Mouse (Mus musculus): ENCODE results near the gene Gm10318. TPM values are rescaled to one million over a fixed set of nuclear protein-coding genes. Genes with fewer than 3 reads are reported as not detected.

The Gm10318 gene
- polyA plus RNA-seq, 1 experiment from 2014 or later, result not detected

GRCm38 (mm10) chr10:77900126-77900525 lies 47.5 kb downstream of the Gm10318 start:
- Histone ChIP-seq H3K4me1 (ENCODE audit: control insufficient read depth, insufficient read depth, low read length) (no peaks in the 10 kb centered on the region; the same call in 1 of the 2 replicates), H3K9ac (replicated peaks; ENCODE audit: low read length) (no peak overlapping the region), H3K4me3 (ENCODE audit: low read depth, low read length) (no peak overlapping the region), H3K9me3 (replicated peaks; ENCODE audit: control insufficient read depth, low read length) (no peaks in the 10 kb centered on the region), H3K4me2 (ENCODE audit: low read depth, low read length) (no peak overlapping the region), H3K27me3 (ENCODE audit: control insufficient read depth, insufficient read depth, low read length) (peaks cover 2% of the 10 kb centered on the region; the same call in 1 of the 2 replicates), H3K27ac (replicated peaks; ENCODE audit: low read depth, low read length) (no peak overlapping the region), H3K36me3 (replicated peaks; ENCODE audit: control insufficient read depth, insufficient read depth, low read depth, low read length) (no peaks in the 10 kb centered on the region)
- no peak for DNase-seq (ENCODE audit: low spot score)
- ATAC-seq (replicated peaks; ENCODE audit: insufficient number of reproducible peaks, low FRiP score, low TSS enrichment, low read depth), result no peak
- 85% methylated on average over 7 of the region's 7 CpGs for WGBS

- Histone ChIP-seq H3K27me3 (ENCODE audit: control insufficient read depth, insufficient read depth, low read length) (peaks cover 2% of the 10 kb centered on the region; the same call in 1 of the 2 replicates), H3K27ac (replicated peaks; ENCODE audit: low read depth, low read length) (no peak overlapping the region), H3K4me2 (ENCODE audit: low read depth, low read length) (peak overlapping the region; percentile 93), H3K36me3 (replicated peaks; ENCODE audit: control insufficient read depth, insufficient read depth, low read depth, low read length) (no peaks in the 10 kb centered on the region), H3K9me3 (replicated peaks; ENCODE audit: control insufficient read depth, low read length) (no peaks in the 10 kb centered on the region), H3K4me1 (ENCODE audit: control insufficient read depth, insufficient read depth, low read length) (no peaks in the 10 kb centered on the region; the same call in 1 of the 2 replicates), H3K9ac (replicated peaks; ENCODE audit: low read length) (no peak overlapping the region), H3K4me3 (ENCODE audit: low read depth, low read length) (no peak overlapping the region)
- 85% methylated on average over 27 of the region's 27 CpGs for WGBS
- ATAC-seq (replicated peaks; ENCODE audit: insufficient number of reproducible peaks, low FRiP score, low TSS enrichment, low read depth) (no peak), DNase-seq (ENCODE audit: low spot score) (no peak)
Observed at GRCm38 (mm10) chr10:77900903-77901818, 48.5 kb downstream of the Gm10318 start.

DNA sequence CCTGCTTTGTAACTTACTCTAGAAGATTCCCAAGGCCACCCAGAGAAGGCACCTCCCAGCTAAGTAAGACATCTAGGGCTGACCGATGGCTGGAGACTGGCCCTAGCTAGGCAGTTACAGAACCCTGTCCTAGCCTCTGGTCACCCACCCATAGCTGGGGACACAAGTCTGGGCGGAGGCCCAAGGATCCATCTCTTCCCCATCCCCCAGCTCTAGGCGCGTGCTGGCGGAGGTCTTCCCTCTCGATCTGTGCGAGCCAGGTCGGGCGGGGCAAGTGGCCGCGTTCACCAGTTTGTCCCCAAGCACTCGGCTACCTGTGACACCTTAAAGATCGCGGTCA lies 49.2 kb downstream of the Gm10318 start:
- Histone ChIP-seq H3K27ac (replicated peaks; ENCODE audit: low read depth, low read length) (no peak overlapping the region), H3K9ac (replicated peaks; ENCODE audit: low read length) (peak overlapping the region; percentile 70), H3K36me3 (replicated peaks; ENCODE audit: control insufficient read depth, insufficient read depth, low read depth, low read length) (no peaks in the 10 kb centered on the region), H3K9me3 (replicated peaks; ENCODE audit: control insufficient read depth, low read length) (no peaks in the 10 kb centered on the region), H3K4me3 (ENCODE audit: low read depth, low read length) (peak overlapping the region; percentile 61), H3K4me2 (ENCODE audit: low read depth, low read length) (peak overlapping the region; percentile 93), H3K27me3 (ENCODE audit: control insufficient read depth, insufficient read depth, low read length) (peaks cover 2% of the 10 kb centered on the region; the same call in 1 of the 2 replicates), H3K4me1 (ENCODE audit: control insufficient read depth, insufficient read depth, low read length) (no peaks in the 10 kb centered on the region; the same call in 1 of the 2 replicates)
- DNase-seq (ENCODE audit: low spot score) (no peak), ATAC-seq (replicated peaks; ENCODE audit: insufficient number of reproducible peaks, low FRiP score, low TSS enrichment, low read depth) (peak; percentile 16)
- WGBS, result 2% methylated on average over 14 of the region's 14 CpGs

- WGBS, result under 1% methylated on average over 43 of the region's 46 CpGs
- Histone ChIP-seq H3K27me3 (ENCODE audit: control insufficient read depth, insufficient read depth, low read length) (peaks cover 2% of the 10 kb centered on the region; the same call in 1 of the 2 replicates), H3K4me2 (ENCODE audit: low read depth, low read length) (peak within 1 kb of the TSS; percentile 93), H3K36me3 (replicated peaks; ENCODE audit: control insufficient read depth, insufficient read depth, low read depth, low read length) (no peaks in the 10 kb centered on the region), H3K9me3 (replicated peaks; ENCODE audit: control insufficient read depth, low read length) (no peaks in the 10 kb centered on the region), H3K4me1 (ENCODE audit: control insufficient read depth, insufficient read depth, low read length) (no peaks in the 10 kb centered on the region; the same call in 1 of the 2 replicates), H3K4me3 (ENCODE audit: low read depth, low read length) (peak within 1 kb of the TSS; percentile 61), H3K9ac (replicated peaks; ENCODE audit: low read length) (peak within 1 kb of the TSS; percentile 70), H3K27ac (replicated peaks; ENCODE audit: low read depth, low read length) (no peak within 1 kb of the TSS)
- ATAC-seq (replicated peaks; ENCODE audit: insufficient number of reproducible peaks, low FRiP score, low TSS enrichment, low read depth) (peak; percentile 63), DNase-seq (ENCODE audit: low spot score) (peak; percentile 73)
Observed at GRCm38 (mm10) chr10:77902211-77902893, 49.7 kb downstream of the Gm10318 start, which contains the start of gene Lrrc3. Gene Lrrc3 (minus strand): TSS chr10:77902536.

DNA sequence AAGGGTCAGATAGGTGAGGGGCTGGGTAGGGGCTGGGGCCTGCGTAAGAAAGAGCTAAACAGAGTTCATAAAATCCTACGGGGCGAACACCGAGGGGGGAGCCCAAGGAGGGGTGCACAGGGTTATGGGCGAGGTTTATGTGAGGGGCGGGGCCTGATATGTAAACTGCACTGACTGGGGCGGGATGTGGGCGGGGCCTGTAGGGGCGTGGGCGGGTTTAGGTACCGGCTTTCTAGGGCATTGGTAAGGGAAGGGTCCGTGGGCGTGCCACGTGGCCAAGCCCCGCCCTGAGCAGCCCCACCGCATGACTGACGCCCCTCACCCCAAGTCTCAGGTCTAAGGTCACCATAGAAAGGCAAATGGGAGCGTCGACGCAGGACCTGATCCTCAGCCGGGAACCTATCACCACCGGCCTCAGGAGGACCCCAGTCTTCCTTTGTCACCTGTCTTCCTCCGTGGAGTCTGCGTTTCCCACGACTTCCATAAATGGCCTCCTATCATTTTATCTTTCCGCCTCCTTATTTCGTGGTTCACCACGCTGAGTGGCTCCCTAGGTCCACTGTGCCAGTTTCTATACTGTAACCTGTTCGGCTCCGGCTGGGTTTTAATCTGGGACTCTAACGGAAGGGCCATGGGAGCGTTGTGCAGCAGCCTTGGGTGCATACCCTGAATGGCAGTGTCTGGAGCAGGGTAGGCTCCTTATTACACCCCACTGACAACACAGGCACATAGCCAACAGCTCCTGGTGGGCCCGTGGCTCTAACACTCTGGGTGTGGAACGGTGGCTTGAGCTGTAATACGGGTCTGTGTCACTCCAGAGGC lies 50.4 kb downstream of the Gm10318 start:
- peak; percentile 75 for DNase-seq (ENCODE audit: low spot score)
- H3K4me2 ChIP-seq (ENCODE audit: low read depth, low read length), result peak overlapping the region; percentile 93
- ATAC-seq (replicated peaks; ENCODE audit: insufficient number of reproducible peaks, low FRiP score, low TSS enrichment, low read depth), result peak; percentile 74
- no peaks in the 10 kb centered on the region for H3K9me3 ChIP-seq (replicated peaks; ENCODE audit: control insufficient read depth, low read length)
- peak overlapping the region; percentile 61 for H3K4me3 ChIP-seq (ENCODE audit: low read depth, low read length)
- H3K9ac ChIP-seq (replicated peaks; ENCODE audit: low read length), result no peak overlapping the region
- H3K4me1 ChIP-seq (ENCODE audit: control insufficient read depth, insufficient read depth, low read length), result no peaks in the 10 kb centered on the region; the same call in 1 of the 2 replicates
- WGBS, result 6% methylated on average over 33 of the region's 35 CpGs
- H3K27ac ChIP-seq (replicated peaks; ENCODE audit: low read depth, low read length), result no peak overlapping the region
- no peaks in the 10 kb centered on the region for H3K36me3 ChIP-seq (replicated peaks; ENCODE audit: control insufficient read depth, insufficient read depth, low read depth, low read length)
- peaks cover 2% of the 10 kb centered on the region; the same call in 1 of the 2 replicates for H3K27me3 ChIP-seq (ENCODE audit: control insufficient read depth, insufficient read depth, low read length)

Other genes with a start within 250 kb of the Gm10318 start
- gene Sumo3, start 246.8 kb upstream of the Gm10318 start, polyA plus RNA-seq (2014; fragmentation: Nextera tagmentation; extraction: Ambion mirVana), result 382 and 410 TPM in 2 replicates
- 1.6 TPM in 1 of 2 replicates, not detected in the other for gene Gm49325, start 246.7 kb upstream of the Gm10318 start, polyA plus RNA-seq (2014; fragmentation: Nextera tagmentation; extraction: Ambion mirVana)
- gene Ube2g2, start 230.6 kb upstream of the Gm10318 start, polyA plus RNA-seq (2014; fragmentation: Nextera tagmentation; extraction: Ambion mirVana), result 41.2 and 44.1 TPM in 2 replicates
- gene Tspear, start 166.3 kb upstream of the Gm10318 start, polyA plus RNA-seq (2014; fragmentation: Nextera tagmentation; extraction: Ambion mirVana), result 0.39 and 0.64 TPM in 2 replicates
- not detected in 2 replicates for gene Gm19402, start 162.1 kb upstream of the Gm10318 start, polyA plus RNA-seq (2014; fragmentation: Nextera tagmentation; extraction: Ambion mirVana)
- gene Gm9508, start 155.6 kb upstream of the Gm10318 start, polyA plus RNA-seq (2014; fragmentation: Nextera tagmentation; extraction: Ambion mirVana), result not detected in 2 replicates
- not detected in 2 replicates for gene Gm10272, start 146.2 kb upstream of the Gm10318 start, polyA plus RNA-seq (2014; fragmentation: Nextera tagmentation; extraction: Ambion mirVana)
- gene Gm10024, start 141.4 kb upstream of the Gm10318 start, polyA plus RNA-seq (2014; fragmentation: Nextera tagmentation; extraction: Ambion mirVana), result not detected in 2 replicates
- gene Gm10142, start 137.1 kb upstream of the Gm10318 start, polyA plus RNA-seq (2014; fragmentation: Nextera tagmentation; extraction: Ambion mirVana), result not detected in 2 replicates
- gene Krtap12-1, start 132.3 kb upstream of the Gm10318 start, polyA plus RNA-seq (2014; fragmentation: Nextera tagmentation; extraction: Ambion mirVana), result not detected in 2 replicates
- gene Gm10100, start 126.4 kb upstream of the Gm10318 start, polyA plus RNA-seq (2014; fragmentation: Nextera tagmentation; extraction: Ambion mirVana), result not detected in 2 replicates
- gene Gm18596, start 110.2 kb upstream of the Gm10318 start, polyA plus RNA-seq (2014; fragmentation: Nextera tagmentation; extraction: Ambion mirVana), result not detected in 2 replicates
- gene Gm9736, start 101.5 kb upstream of the Gm10318 start, polyA plus RNA-seq (2014; fragmentation: Nextera tagmentation; extraction: Ambion mirVana), result not detected in 2 replicates
- gene Gm3233, start 93.2 kb upstream of the Gm10318 start, polyA plus RNA-seq (2014; fragmentation: Nextera tagmentation; extraction: Ambion mirVana), result not detected in 2 replicates
- not detected in 2 replicates for gene Gm3238, start 81.5 kb upstream of the Gm10318 start, polyA plus RNA-seq (2014; fragmentation: Nextera tagmentation; extraction: Ambion mirVana)
- not detected in 2 replicates for gene Gm7138, start 75.9 kb upstream of the Gm10318 start, polyA plus RNA-seq (2014; fragmentation: Nextera tagmentation; extraction: Ambion mirVana)
- gene Gm3250, start 70.3 kb upstream of the Gm10318 start, polyA plus RNA-seq (2014; fragmentation: Nextera tagmentation; extraction: Ambion mirVana), result not detected in 2 replicates
- gene Gm7137, start 64.7 kb upstream of the Gm10318 start, polyA plus RNA-seq (2014; fragmentation: Nextera tagmentation; extraction: Ambion mirVana), result not detected in 2 replicates
- not detected in 2 replicates for gene Gm9639, start 57.8 kb upstream of the Gm10318 start, polyA plus RNA-seq (2014; fragmentation: Nextera tagmentation; extraction: Ambion mirVana)
- not detected in 2 replicates for gene Gm19668, start 53.7 kb upstream of the Gm10318 start, polyA plus RNA-seq (2014; fragmentation: Nextera tagmentation; extraction: Ambion mirVana)
- gene Gm9507, start 41.0 kb upstream of the Gm10318 start, polyA plus RNA-seq (2014; fragmentation: Nextera tagmentation; extraction: Ambion mirVana), result not detected in 2 replicates
- gene Gm2696, start 38.2 kb upstream of the Gm10318 start, polyA plus RNA-seq (2014; fragmentation: Nextera tagmentation; extraction: Ambion mirVana), result not detected in 2 replicates
- gene Krtap10-4, start 25.8 kb upstream of the Gm10318 start, polyA plus RNA-seq (2014; fragmentation: Nextera tagmentation; extraction: Ambion mirVana), result not detected in 2 replicates
- not detected in 2 replicates for gene Krtap10-10, start 16.9 kb upstream of the Gm10318 start, polyA plus RNA-seq (2014; fragmentation: Nextera tagmentation; extraction: Ambion mirVana)
- not detected in 2 replicates for gene Gm36176, start 6.1 kb upstream of the Gm10318 start, polyA plus RNA-seq (2014; fragmentation: Nextera tagmentation; extraction: Ambion mirVana)
- gene Gm3285, start 9.1 kb downstream of the Gm10318 start, polyA plus RNA-seq (2014; fragmentation: Nextera tagmentation; extraction: Ambion mirVana), result not detected in 2 replicates
- gene Lrrc3, start 49.7 kb downstream of the Gm10318 start, polyA plus RNA-seq (2014; fragmentation: Nextera tagmentation; extraction: Ambion mirVana), result 2.2 and 2.5 TPM in 2 replicates
- 0.43 and 0.86 TPM in 2 replicates for gene Trpm2, start 117.7 kb downstream of the Gm10318 start, polyA plus RNA-seq (2014; fragmentation: Nextera tagmentation; extraction: Ambion mirVana)
- 25.8 and 27.9 TPM in 2 replicates for gene 1810043G02Rik, start 125.7 kb downstream of the Gm10318 start, polyA plus RNA-seq (2014; fragmentation: Nextera tagmentation; extraction: Ambion mirVana)
- 108 and 129 TPM in 2 replicates for gene Pfkl, start 157.2 kb downstream of the Gm10318 start, polyA plus RNA-seq (2014; fragmentation: Nextera tagmentation; extraction: Ambion mirVana)
- 0.20 TPM in 1 of 2 replicates, not detected in the other for gene Dnmt3l, start 189.1 kb downstream of the Gm10318 start, polyA plus RNA-seq (2014; fragmentation: Nextera tagmentation; extraction: Ambion mirVana)
- 0.11 TPM in 1 of 2 replicates, not detected in the other for gene Aire, start 190.8 kb downstream of the Gm10318 start, polyA plus RNA-seq (2014; fragmentation: Nextera tagmentation; extraction: Ambion mirVana)
- gene Icosl, start 216.4 kb downstream of the Gm10318 start, polyA plus RNA-seq (2014; fragmentation: Nextera tagmentation; extraction: Ambion mirVana), result 2.1 and 2.4 TPM in 2 replicates